Mouse (Mus musculus): ENCODE measurements at regions not wholly inside any gene's neighbourhood (a gene's known extent, or its start where the extent isn't known, plus 50 kb on each side); places are given as distances from the start of the nearest gene placed in this dataset.

- 72% methylated on average over 3 of the region's 3 CpGs for WGBS
- Histone ChIP-seq H3K4me3 (ENCODE audit: low read depth, low read length) (no peak overlapping the region), H3K4me2 (ENCODE audit: low read depth, low read length, poor library complexity, severe bottlenecking) (no peak overlapping the region), H3K9ac (replicated peaks; ENCODE audit: low read length, poor library complexity, severe bottlenecking) (no peak overlapping the region), H3K27me3 (ENCODE audit: insufficient read depth, low read length) (no peaks in the 10 kb centered on the region), H3K36me3 (ENCODE audit: insufficient read depth, low read length) (no peaks in the 10 kb centered on the region), H3K27ac (ENCODE audit: low read depth, low read length) (no peak overlapping the region), H3K4me1 (ENCODE audit: insufficient read depth, low read length) (no peaks in the 10 kb centered on the region), H3K9me3 (ENCODE audit: low read length) (no peaks in the 10 kb centered on the region)
- TF ChIP-seq CTCF (IDR thresholded peaks at IDR 0.05) = no peak
- DNase-seq (ENCODE audit: low spot score) (no peak), ATAC-seq (ENCODE audit: low FRiP score) (no peak)
These were observed 286.5 kb downstream of the Kcnrg start for GRCm38 (mm10) chr14:61893786-61894185.

GRCm38 (mm10) chr14:61896879-61897278 lies 289.6 kb downstream of the Kcnrg start:
- no peak for TF ChIP-seq CTCF (IDR thresholded peaks at IDR 0.05)
- WGBS = 79% methylated on average over 5 of the region's 5 CpGs
- no peaks in the 10 kb centered on the region for H3K27me3 ChIP-seq (ENCODE audit: insufficient read depth, low read length)
- H3K27ac ChIP-seq (ENCODE audit: low read depth, low read length) = no peak overlapping the region
- H3K36me3 ChIP-seq (ENCODE audit: insufficient read depth, low read length) = no peaks in the 10 kb centered on the region
- H3K9ac ChIP-seq (replicated peaks; ENCODE audit: low read length, poor library complexity, severe bottlenecking) = no peak overlapping the region
- H3K4me1 ChIP-seq (ENCODE audit: insufficient read depth, low read length) = no peaks in the 10 kb centered on the region
- DNase-seq (ENCODE audit: low spot score) (no peak), ATAC-seq (ENCODE audit: low FRiP score) (no peak)
- no peaks in the 10 kb centered on the region for H3K9me3 ChIP-seq (ENCODE audit: low read length)
- H3K4me2 ChIP-seq (ENCODE audit: low read depth, low read length, poor library complexity, severe bottlenecking) = no peak overlapping the region
- H3K4me3 ChIP-seq (ENCODE audit: low read depth, low read length) = no peak overlapping the region

GRCm38 (mm10) chr14:61898664-61899063 lies 291.4 kb downstream of the Kcnrg start:
- H3K4me1 ChIP-seq (ENCODE audit: insufficient read depth, low read length) = no peaks in the 10 kb centered on the region
- H3K9me3 ChIP-seq (ENCODE audit: low read length) = no peaks in the 10 kb centered on the region
- H3K36me3 ChIP-seq (ENCODE audit: insufficient read depth, low read length) = no peaks in the 10 kb centered on the region
- TF ChIP-seq CTCF (IDR thresholded peaks at IDR 0.05) = no peak
- H3K4me3 ChIP-seq (ENCODE audit: low read depth, low read length) = no peak overlapping the region
- no peak overlapping the region for H3K9ac ChIP-seq (replicated peaks; ENCODE audit: low read length, poor library complexity, severe bottlenecking)
- 92% methylated on average over 10 of the region's 10 CpGs for WGBS
- H3K4me2 ChIP-seq (ENCODE audit: low read depth, low read length, poor library complexity, severe bottlenecking) = no peak overlapping the region
- H3K27me3 ChIP-seq (ENCODE audit: insufficient read depth, low read length) = no peaks in the 10 kb centered on the region
- DNase-seq (ENCODE audit: low spot score) = no peak
- no peak overlapping the region for H3K27ac ChIP-seq (ENCODE audit: low read depth, low read length)
- no peak for ATAC-seq (ENCODE audit: low FRiP score)

GRCm38 (mm10) chr14:61904426-61905124 lies 297.3 kb downstream of the Kcnrg start:
- no peaks in the 10 kb centered on the region for H3K36me3 ChIP-seq (ENCODE audit: insufficient read depth, low read length)
- H3K9ac ChIP-seq (replicated peaks; ENCODE audit: low read length, poor library complexity, severe bottlenecking) = no peak overlapping the region
- WGBS = 63% methylated on average over 4 of the region's 4 CpGs
- no peak overlapping the region for H3K27ac ChIP-seq (ENCODE audit: low read depth, low read length)
- no peak for ATAC-seq (ENCODE audit: low FRiP score)
- H3K9me3 ChIP-seq (ENCODE audit: low read length) = no peaks in the 10 kb centered on the region
- no peaks in the 10 kb centered on the region for H3K4me1 ChIP-seq (ENCODE audit: insufficient read depth, low read length)
- no peak overlapping the region for H3K4me3 ChIP-seq (ENCODE audit: low read depth, low read length)
- no peak for DNase-seq (ENCODE audit: low spot score)
- no peak overlapping the region for H3K4me2 ChIP-seq (ENCODE audit: low read depth, low read length, poor library complexity, severe bottlenecking)
- TF ChIP-seq CTCF (IDR thresholded peaks at IDR 0.05) = no peak
- no peaks in the 10 kb centered on the region for H3K27me3 ChIP-seq (ENCODE audit: insufficient read depth, low read length)

GRCm38 (mm10) chr14:61918113-61918512 lies 310.9 kb downstream of the Kcnrg start:
- H3K27ac ChIP-seq (ENCODE audit: low read depth, low read length) = no peak overlapping the region
- TF ChIP-seq CTCF (IDR thresholded peaks at IDR 0.05) = no peak
- no peaks in the 10 kb centered on the region for H3K36me3 ChIP-seq (ENCODE audit: insufficient read depth, low read length)
- ATAC-seq (ENCODE audit: low FRiP score) (no peak), DNase-seq (ENCODE audit: low spot score) (no peak)
- no peak overlapping the region for H3K4me2 ChIP-seq (ENCODE audit: low read depth, low read length, poor library complexity, severe bottlenecking)
- H3K9ac ChIP-seq (replicated peaks; ENCODE audit: low read length, poor library complexity, severe bottlenecking) = no peak overlapping the region
- no peak overlapping the region for H3K4me3 ChIP-seq (ENCODE audit: low read depth, low read length)
- H3K4me1 ChIP-seq (ENCODE audit: insufficient read depth, low read length) = no peaks in the 10 kb centered on the region
- no peaks in the 10 kb centered on the region for H3K27me3 ChIP-seq (ENCODE audit: insufficient read depth, low read length)
- no peaks in the 10 kb centered on the region for H3K9me3 ChIP-seq (ENCODE audit: low read length)

- ATAC-seq (ENCODE audit: low FRiP score) = no peak
- 83% methylated on average over 8 of the region's 8 CpGs for WGBS
- H3K4me3 ChIP-seq (ENCODE audit: low read depth, low read length) = no peak overlapping the region
- no peak for TF ChIP-seq CTCF (IDR thresholded peaks at IDR 0.05)
- DNase-seq (ENCODE audit: low spot score) = no peak
- H3K27ac ChIP-seq (ENCODE audit: low read depth, low read length) = no peak overlapping the region
- no peak overlapping the region for H3K9ac ChIP-seq (replicated peaks; ENCODE audit: low read length, poor library complexity, severe bottlenecking)
- H3K36me3 ChIP-seq (ENCODE audit: insufficient read depth, low read length) = no peaks in the 10 kb centered on the region
- no peaks in the 10 kb centered on the region for H3K4me1 ChIP-seq (ENCODE audit: insufficient read depth, low read length)
- H3K9me3 ChIP-seq (ENCODE audit: low read length) = no peaks in the 10 kb centered on the region
- no peak overlapping the region for H3K4me2 ChIP-seq (ENCODE audit: low read depth, low read length, poor library complexity, severe bottlenecking)
- H3K27me3 ChIP-seq (ENCODE audit: insufficient read depth, low read length) = no peaks in the 10 kb centered on the region
These were observed 324.6 kb downstream of the Kcnrg start for GRCm38 (mm10) chr14:61931811-61932210.
